Mouse (Mus musculus): ENCODE data around the gene Rbm48. TPM values are rescaled to one million over a fixed set of nuclear protein-coding genes. Genes with fewer than 3 reads are reported as not detected.

Rbm48 gene
- polyA plus RNA-seq (2014; fragmentation: Nextera tagmentation; extraction: Ambion mirVana) = 16.7 and 21.0 TPM in 2 replicates

- peaks cover under 1% of the 10 kb centered on the region for H3K36me3 ChIP-seq (ENCODE audit: control insufficient read depth, insufficient read depth, low read length)
- H3K27me3 ChIP-seq (ENCODE audit: control insufficient read depth, insufficient read depth, low read length) = no peaks in the 10 kb centered on the region
- no peaks in the 10 kb centered on the region for H3K9me3 ChIP-seq (ENCODE audit: control insufficient read depth, low read length)
- peak within 1 kb of the TSS; percentile 80 for H3K27ac ChIP-seq (ENCODE audit: low read depth, low read length)
- peaks cover 9% of the 10 kb centered on the region; the same call in 1 of the 2 replicates for H3K4me1 ChIP-seq (ENCODE audit: control insufficient read depth, insufficient read depth, low read length)
- 0% methylated on average over 31 of the region's 31 CpGs for WGBS
- peak within 1 kb of the TSS; percentile 78 for H3K9ac ChIP-seq (replicated peaks; ENCODE audit: low read depth, low read length)
- ATAC-seq (ENCODE audit: low read depth) = peak; percentile 90
- H3K4me2 ChIP-seq (ENCODE audit: low read depth, low read length) = peak within 1 kb of the TSS; percentile 80
- H3K4me3 ChIP-seq (ENCODE audit: low read depth, low read length) = peak within 1 kb of the TSS; percentile 68
Observed at GRCm38 (mm10) chr5:3596399-3596766, at the start of gene Rbm48. Gene Rbm48 (minus strand): TSS chr5:3596585.

GRCm38 (mm10) chr5:3645326-3645725, 48.9 kb upstream of the Rbm48 start:
- H3K36me3 ChIP-seq (ENCODE audit: control insufficient read depth, insufficient read depth, low read length) = peaks cover 14% of the 10 kb centered on the region
- no peak overlapping the region for H3K27ac ChIP-seq (ENCODE audit: low read depth, low read length)
- H3K9ac ChIP-seq (replicated peaks; ENCODE audit: low read depth, low read length) = no peak overlapping the region
- H3K9me3 ChIP-seq (ENCODE audit: control insufficient read depth, low read length) = no peaks in the 10 kb centered on the region
- H3K4me3 ChIP-seq (ENCODE audit: low read depth, low read length) = no peak overlapping the region
- H3K4me2 ChIP-seq (ENCODE audit: low read depth, low read length) = no peak overlapping the region
- 0 out of 2 replicates have a peak, but pooled peaks cover 10% of the 10 kb centered on the region for H3K4me1 ChIP-seq (ENCODE audit: control insufficient read depth, insufficient read depth, low read length)
- no peak for ATAC-seq (ENCODE audit: low read depth)
- WGBS = 92% methylated on average over 6 of the region's 6 CpGs
- H3K27me3 ChIP-seq (ENCODE audit: control insufficient read depth, insufficient read depth, low read length) = no peaks in the 10 kb centered on the region; the same call in 1 of the 2 replicates

DNA sequence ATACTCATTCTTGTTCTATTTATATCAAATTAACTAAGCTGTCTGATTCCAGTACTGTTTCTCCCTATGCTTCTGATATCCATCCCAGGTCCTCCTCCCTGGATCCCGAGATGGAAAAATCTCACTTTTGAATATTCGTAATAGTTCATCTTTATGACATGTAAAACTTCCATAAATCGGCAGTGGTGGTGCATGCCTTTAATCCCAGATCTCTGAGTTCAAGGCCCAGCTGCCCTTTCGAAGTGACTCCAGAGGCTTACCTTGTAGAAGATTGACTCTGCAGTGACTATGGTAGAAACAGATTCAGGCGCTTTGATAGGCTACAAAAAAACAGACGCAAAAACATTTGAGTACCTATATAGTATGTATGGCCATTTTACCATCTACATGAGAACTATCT, 48.2 kb upstream of the Rbm48 start:
- no peaks in the 10 kb centered on the region; the same call in 1 of the 2 replicates for H3K27me3 ChIP-seq (ENCODE audit: control insufficient read depth, insufficient read depth, low read length)
- no peak overlapping the region for H3K27ac ChIP-seq (ENCODE audit: low read depth, low read length)
- no peaks in the 10 kb centered on the region for H3K9me3 ChIP-seq (ENCODE audit: control insufficient read depth, low read length)
- peaks cover 14% of the 10 kb centered on the region for H3K36me3 ChIP-seq (ENCODE audit: control insufficient read depth, insufficient read depth, low read length)
- 0 out of 2 replicates have a peak, but pooled peaks cover 10% of the 10 kb centered on the region for H3K4me1 ChIP-seq (ENCODE audit: control insufficient read depth, insufficient read depth, low read length)
- H3K9ac ChIP-seq (replicated peaks; ENCODE audit: low read depth, low read length) = no peak overlapping the region
- H3K4me3 ChIP-seq (ENCODE audit: low read depth, low read length) = no peak overlapping the region
- ATAC-seq (ENCODE audit: low read depth) = no peak
- WGBS = 96% methylated on average over 6 of the region's 6 CpGs
- no peak overlapping the region for H3K4me2 ChIP-seq (ENCODE audit: low read depth, low read length)

- no peak overlapping the region for H3K4me3 ChIP-seq (ENCODE audit: low read depth, low read length)
- no peak overlapping the region for H3K4me2 ChIP-seq (ENCODE audit: low read depth, low read length)
- H3K9me3 ChIP-seq (ENCODE audit: control insufficient read depth, low read length) = no peaks in the 10 kb centered on the region
- no peak for ATAC-seq (ENCODE audit: low read depth)
- H3K36me3 ChIP-seq (ENCODE audit: control insufficient read depth, insufficient read depth, low read length) = peaks cover 4% of the 10 kb centered on the region; the same call in 1 of the 2 replicates
- no peaks in the 10 kb centered on the region for H3K4me1 ChIP-seq (ENCODE audit: control insufficient read depth, insufficient read depth, low read length)
- H3K27ac ChIP-seq (ENCODE audit: low read depth, low read length) = no peak overlapping the region
- WGBS = 91% methylated on average over 8 of the region's 8 CpGs
- H3K9ac ChIP-seq (replicated peaks; ENCODE audit: low read depth, low read length) = no peak overlapping the region
- no peaks in the 10 kb centered on the region for H3K27me3 ChIP-seq (ENCODE audit: control insufficient read depth, insufficient read depth, low read length)
Observed at GRCm38 (mm10) chr5:3635286-3635685, 38.9 kb upstream of the Rbm48 start.

DNA sequence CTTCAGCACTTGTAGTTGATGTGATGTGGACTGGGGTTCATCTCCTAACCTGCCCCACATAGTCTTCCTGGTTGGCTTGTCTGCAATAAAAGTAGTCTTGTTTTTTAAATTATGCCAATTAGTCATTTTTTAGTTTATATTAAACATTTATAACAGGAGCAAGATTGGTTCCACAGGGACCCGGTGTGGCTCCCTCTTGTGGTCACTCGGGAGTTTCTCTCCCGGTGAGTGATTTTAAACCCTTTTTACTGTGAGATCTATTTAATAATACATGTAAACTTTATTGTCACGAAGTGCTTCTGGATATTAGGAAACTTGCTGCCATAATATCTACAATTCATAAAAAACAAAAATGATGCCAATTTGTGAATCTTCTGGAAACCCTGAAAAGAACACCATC, 37.6 kb upstream of the Rbm48 start:
- ATAC-seq (ENCODE audit: low read depth) = no peak
- Histone ChIP-seq H3K36me3 (ENCODE audit: control insufficient read depth, insufficient read depth, low read length) (peaks cover 4% of the 10 kb centered on the region; the same call in 1 of the 2 replicates), H3K9me3 (ENCODE audit: control insufficient read depth, low read length) (no peaks in the 10 kb centered on the region), H3K4me2 (ENCODE audit: low read depth, low read length) (no peak overlapping the region), H3K9ac (replicated peaks; ENCODE audit: low read depth, low read length) (no peak overlapping the region), H3K4me3 (ENCODE audit: low read depth, low read length) (no peak overlapping the region), H3K27ac (ENCODE audit: low read depth, low read length) (no peak overlapping the region), H3K27me3 (ENCODE audit: control insufficient read depth, insufficient read depth, low read length) (no peaks in the 10 kb centered on the region), H3K4me1 (ENCODE audit: control insufficient read depth, insufficient read depth, low read length) (no peaks in the 10 kb centered on the region)
- WGBS = 69% methylated on average over 4 of the region's 4 CpGs

GRCm38 (mm10) chr5:3633315-3633714, 36.9 kb upstream of the Rbm48 start:
- Histone ChIP-seq H3K27ac (ENCODE audit: low read depth, low read length) (no peak overlapping the region), H3K9me3 (ENCODE audit: control insufficient read depth, low read length) (no peaks in the 10 kb centered on the region), H3K36me3 (ENCODE audit: control insufficient read depth, insufficient read depth, low read length) (peaks cover 4% of the 10 kb centered on the region; the same call in 1 of the 2 replicates), H3K4me2 (ENCODE audit: low read depth, low read length) (no peak overlapping the region), H3K27me3 (ENCODE audit: control insufficient read depth, insufficient read depth, low read length) (no peaks in the 10 kb centered on the region), H3K4me3 (ENCODE audit: low read depth, low read length) (no peak overlapping the region), H3K4me1 (ENCODE audit: control insufficient read depth, insufficient read depth, low read length) (no peaks in the 10 kb centered on the region), H3K9ac (replicated peaks; ENCODE audit: low read depth, low read length) (no peak overlapping the region)
- ATAC-seq (ENCODE audit: low read depth) = peak; percentile 38; the same call in 1 of the 2 replicates
- WGBS = 89% methylated on average over 13 of the region's 13 CpGs

GRCm38 (mm10) chr5:3632285-3632684, 35.9 kb upstream of the Rbm48 start:
- H3K4me3 ChIP-seq (ENCODE audit: low read depth, low read length) = no peak overlapping the region
- no peak overlapping the region for H3K27ac ChIP-seq (ENCODE audit: low read depth, low read length)
- no peak overlapping the region for H3K9ac ChIP-seq (replicated peaks; ENCODE audit: low read depth, low read length)
- H3K4me1 ChIP-seq (ENCODE audit: control insufficient read depth, insufficient read depth, low read length) = no peaks in the 10 kb centered on the region
- 90% methylated on average over 5 of the region's 5 CpGs for WGBS
- no peaks in the 10 kb centered on the region for H3K9me3 ChIP-seq (ENCODE audit: control insufficient read depth, low read length)
- H3K27me3 ChIP-seq (ENCODE audit: control insufficient read depth, insufficient read depth, low read length) = no peaks in the 10 kb centered on the region
- H3K36me3 ChIP-seq (ENCODE audit: control insufficient read depth, insufficient read depth, low read length) = peaks cover 4% of the 10 kb centered on the region; the same call in 1 of the 2 replicates
- ATAC-seq (ENCODE audit: low read depth) = no peak
- H3K4me2 ChIP-seq (ENCODE audit: low read depth, low read length) = no peak overlapping the region

DNA sequence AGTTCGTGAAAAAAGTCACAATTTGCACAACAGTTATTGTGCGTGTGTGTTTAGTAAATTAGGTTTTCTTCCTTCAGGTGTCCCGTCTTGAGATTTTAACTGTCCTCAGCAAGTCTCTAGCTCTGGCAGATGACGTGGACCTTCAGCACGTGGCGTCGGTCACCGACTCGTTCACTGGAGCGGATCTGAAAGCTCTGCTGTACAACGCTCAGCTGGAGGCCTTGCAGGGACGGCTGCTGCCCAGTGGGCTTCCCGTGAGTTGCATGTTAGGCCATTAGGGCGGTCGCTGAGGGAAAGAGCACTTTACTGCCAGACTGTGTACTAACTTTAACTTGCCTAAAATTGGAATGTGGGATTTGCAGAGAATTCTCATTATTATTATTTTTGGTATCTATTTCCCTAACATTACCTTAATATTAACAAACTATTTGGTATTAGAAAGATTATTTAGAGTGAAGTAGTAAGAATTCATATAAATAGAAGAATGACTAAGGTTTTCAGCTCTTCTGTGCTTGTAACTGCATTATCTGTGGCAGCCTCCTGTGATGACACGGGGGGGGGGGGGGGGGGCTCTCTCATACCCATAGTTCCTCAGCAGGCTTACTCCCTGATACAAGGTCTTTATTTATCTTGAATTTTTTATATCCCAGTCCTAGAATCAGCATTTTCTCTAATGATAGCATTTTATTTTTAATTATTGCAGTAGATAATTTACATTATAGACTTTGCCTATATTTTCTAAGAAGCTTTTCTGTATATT, 35.3 kb upstream of the Rbm48 start:
- no peak overlapping the region for H3K27ac ChIP-seq (ENCODE audit: low read depth, low read length)
- no peak for ATAC-seq (ENCODE audit: low read depth)
- WGBS = 53% methylated on average over 16 of the region's 16 CpGs

DNA sequence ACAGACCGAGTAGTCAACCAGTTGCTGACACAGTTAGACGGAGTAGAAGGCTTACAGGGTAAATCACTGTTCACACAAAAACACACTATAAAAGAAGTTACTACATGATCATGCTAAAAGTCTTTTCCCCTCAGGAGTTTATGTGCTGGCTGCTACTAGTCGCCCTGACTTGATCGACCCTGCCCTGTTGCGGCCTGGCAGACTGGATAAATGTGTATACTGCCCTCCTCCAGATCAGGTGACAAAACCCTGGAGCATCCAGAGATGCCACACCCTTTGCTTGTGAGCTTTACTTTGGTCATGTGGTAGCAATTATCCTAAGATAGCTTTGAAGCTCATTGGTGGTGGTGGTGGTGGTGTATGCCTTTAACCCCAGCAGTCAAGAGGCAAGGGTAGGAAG, 33.7 kb upstream of the Rbm48 start:
- no peak overlapping the region for H3K27ac ChIP-seq (ENCODE audit: low read depth, low read length)
- H3K27me3 ChIP-seq (ENCODE audit: control insufficient read depth, insufficient read depth, low read length) = no peaks in the 10 kb centered on the region
- H3K36me3 ChIP-seq (ENCODE audit: control insufficient read depth, insufficient read depth, low read length) = peaks cover 23% of the 10 kb centered on the region
- H3K9ac ChIP-seq (replicated peaks; ENCODE audit: low read depth, low read length) = no peak overlapping the region
- no peaks in the 10 kb centered on the region for H3K4me1 ChIP-seq (ENCODE audit: control insufficient read depth, insufficient read depth, low read length)
- ATAC-seq (ENCODE audit: low read depth) = no peak
- no peak overlapping the region for H3K4me2 ChIP-seq (ENCODE audit: low read depth, low read length)
- no peak overlapping the region for H3K4me3 ChIP-seq (ENCODE audit: low read depth, low read length)
- no peaks in the 10 kb centered on the region for H3K9me3 ChIP-seq (ENCODE audit: control insufficient read depth, low read length)
- WGBS = 95% methylated on average over 5 of the region's 5 CpGs

More for the DNA sequence above, 35.3 kb upstream of the Rbm48 start:
- Histone ChIP-seq H3K4me3 (ENCODE audit: low read depth, low read length) (no peak overlapping the region), H3K27me3 (ENCODE audit: control insufficient read depth, insufficient read depth, low read length) (no peaks in the 10 kb centered on the region), H3K4me2 (ENCODE audit: low read depth, low read length) (no peak overlapping the region), H3K36me3 (ENCODE audit: control insufficient read depth, insufficient read depth, low read length) (peaks cover 10% of the 10 kb centered on the region), H3K9ac (replicated peaks; ENCODE audit: low read depth, low read length) (no peak overlapping the region), H3K9me3 (ENCODE audit: control insufficient read depth, low read length) (no peaks in the 10 kb centered on the region), H3K4me1 (ENCODE audit: control insufficient read depth, insufficient read depth, low read length) (no peaks in the 10 kb centered on the region)

Data from neural tube, embryonic 14.5 days (tissue).